Mouse (Mus musculus): ENCODE measurements around the gene Pzp.

- TF ChIP-seq CTCF (IDR thresholded peaks at IDR 0.05; ENCODE audit: low read depth, low read length) (no peak), POLR2A (IDR thresholded peaks at IDR 0.05; ENCODE audit: extremely low read depth, insufficient read depth, low read length) (no peak)
Observed at GRCm38 (mm10) chr6:128455835-128456605, 70.5 kb downstream of the Pzp start.

Measured in liver, adult 2 months (tissue).